ENCODE assay signal across 8 mouse cellular contexts in the genomic region with DNA sequence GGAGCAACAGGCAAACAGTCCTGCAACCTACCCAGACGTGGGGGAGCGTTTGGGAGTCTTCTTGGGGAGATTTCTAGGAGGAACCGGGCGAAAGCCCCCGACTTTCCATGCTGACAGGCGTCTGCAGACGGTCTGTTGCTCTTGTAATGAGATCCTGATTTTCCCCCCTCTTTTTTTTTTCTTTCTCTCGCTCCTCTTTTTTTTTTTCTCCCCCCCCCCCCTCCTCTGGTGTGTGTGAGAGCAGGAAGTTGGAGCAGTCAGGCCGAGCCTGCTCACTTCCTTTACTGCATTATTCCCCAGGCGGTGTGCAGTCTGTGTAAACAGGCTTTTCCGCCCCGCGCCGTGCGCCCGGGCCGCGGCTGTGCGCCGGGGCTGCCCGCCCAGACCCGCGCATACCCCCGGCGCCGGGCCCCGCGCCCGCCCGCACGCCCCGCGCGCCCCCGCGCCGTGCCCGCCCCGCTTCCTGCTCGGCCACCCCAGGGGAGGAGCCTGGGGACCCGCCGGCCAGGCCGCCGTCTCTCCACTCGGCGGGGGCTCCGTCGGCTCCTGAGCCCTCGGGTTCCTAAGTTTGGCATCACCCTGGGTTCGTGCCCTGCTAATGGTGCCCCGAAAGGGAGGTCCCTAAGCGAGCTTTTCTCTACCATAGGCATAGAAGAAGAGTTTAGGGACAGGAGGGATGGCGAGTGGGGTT. TPM values are rescaled to one million over a fixed set of nuclear protein-coding genes. Genes with fewer than 3 reads are reported as not detected.
DNase-seq lines count a peak whose midpoint lies in the region; ATAC-seq lines count a peak whose summit lies in the region.

A gene (minus strand): TSS at position 415 of the 691 bp plus-strand sequence.

- peak within 1 kb of the TSS; percentile 83 for H3K4me2 ChIP-seq in embryonic facial prominence, embryonic 11.5 days (ENCODE audit: low read depth, low read length)
- peak within 1 kb of the TSS; percentile 96 for H3K4me2 ChIP-seq in heart, embryonic 13.5 days
- H3K4me2 ChIP-seq in kidney, embryonic 16.5 days (replicated peaks; ENCODE audit: low read depth, low read length): peak within 1 kb of the TSS; percentile 80

- peak; percentile 30 to 60 for DNase-seq in urinary bladder, adult 18-20 months (ENCODE audit: low spot score in 2 of 2)
- DNase-seq in urinary bladder, postnatal 10 days (ENCODE audit: low spot score): no peak
- peak; percentile 76 for DNase-seq in embryonic facial prominence, embryonic 11.5 days (ENCODE audit: low spot score)
- peak; percentile 80 for DNase-seq in lung, postnatal 36 days
- DNase-seq in retina, embryonic 14.5 days (ENCODE audit: low spot score): peak; percentile 57
- no peak for DNase-seq in frontal cortex, postnatal 25 days (ENCODE audit: low spot score in 2 of 2)

- peak within 1 kb of the TSS; percentile 82 for H3K4me3 ChIP-seq in embryonic facial prominence, embryonic 11.5 days (ENCODE audit: low read depth, low read length)
- peak within 1 kb of the TSS; percentile 84 for H3K4me3 ChIP-seq in heart, embryonic 13.5 days
- H3K4me3 ChIP-seq in kidney, embryonic 16.5 days (ENCODE audit: low read length): peak within 1 kb of the TSS; percentile 77

- no peaks in the 10 kb centered on the region for H3K9me3 ChIP-seq in embryonic facial prominence, embryonic 11.5 days (replicated peaks; ENCODE audit: control insufficient read depth, low read length)
- no peaks in the 10 kb centered on the region for H3K9me3 ChIP-seq in heart, embryonic 13.5 days
- 0 out of 2 replicates have a peak, but pooled peaks cover 3% of the 10 kb centered on the region for H3K9me3 ChIP-seq in kidney, embryonic 16.5 days (ENCODE audit: low read length)

- no peaks in the 10 kb centered on the region; the same call in 1 of the 2 replicates for H3K4me1 ChIP-seq in embryonic facial prominence, embryonic 11.5 days (ENCODE audit: control insufficient read depth, insufficient read depth, low read length)
- peaks cover 25% of the 10 kb centered on the region for H3K4me1 ChIP-seq in heart, embryonic 13.5 days
- peaks cover 22% of the 10 kb centered on the region for H3K4me1 ChIP-seq in kidney, embryonic 16.5 days (ENCODE audit: insufficient read depth, low read length)

- H3K9ac ChIP-seq in embryonic facial prominence, embryonic 11.5 days (replicated peaks; ENCODE audit: low read length): peak within 1 kb of the TSS; percentile 96
- peak within 1 kb of the TSS; percentile 92 for H3K9ac ChIP-seq in heart, embryonic 13.5 days
- peak within 1 kb of the TSS; percentile 89 for H3K9ac ChIP-seq in kidney, embryonic 16.5 days (replicated peaks; ENCODE audit: low read length)

- H3K27ac ChIP-seq in embryonic facial prominence, embryonic 11.5 days (replicated peaks; ENCODE audit: low read depth, low read length): peak within 1 kb of the TSS; percentile 97
- peak within 1 kb of the TSS; percentile 97 for H3K27ac ChIP-seq in heart, embryonic 13.5 days (replicated peaks)
- peak within 1 kb of the TSS; percentile 93 for H3K27ac ChIP-seq in kidney, embryonic 16.5 days (ENCODE audit: low read length)

- no peaks in the 10 kb centered on the region for H3K36me3 ChIP-seq in embryonic facial prominence, embryonic 11.5 days (replicated peaks; ENCODE audit: control insufficient read depth, insufficient read depth, low read depth, low read length)
- H3K36me3 ChIP-seq in heart, embryonic 13.5 days: no peaks in the 10 kb centered on the region
- no peaks in the 10 kb centered on the region for H3K36me3 ChIP-seq in kidney, embryonic 16.5 days (ENCODE audit: insufficient read depth, low read length)

- WGBS in embryonic facial prominence, embryonic 11.5 days: under 1% methylated on average over 49 of the region's 53 CpGs
- under 1% methylated on average over 46 of the region's 53 CpGs for WGBS in heart, embryonic 13.5 days
- under 1% methylated on average over 44 of the region's 53 CpGs for WGBS in kidney, embryonic 16.5 days

- H3K27me3 ChIP-seq in embryonic facial prominence, embryonic 11.5 days (ENCODE audit: control insufficient read depth, insufficient read depth, low read length): no peaks in the 10 kb centered on the region
- peaks cover 8% of the 10 kb centered on the region; the same call in 1 of the 2 replicates for H3K27me3 ChIP-seq in heart, embryonic 13.5 days (replicated peaks)
- no peaks in the 10 kb centered on the region for H3K27me3 ChIP-seq in kidney, embryonic 16.5 days (ENCODE audit: insufficient read depth, low read length)

- peak; percentile 72 for ATAC-seq in embryonic facial prominence, embryonic 11.5 days (replicated peaks; ENCODE audit: insufficient number of reproducible peaks, low FRiP score, low TSS enrichment, low read depth)
- ATAC-seq in heart, embryonic 13.5 days (ENCODE audit: extremely low read depth, insufficient number of reproducible peaks, low FRiP score, low TSS enrichment): peak; percentile 66
- ATAC-seq in kidney, embryonic 16.5 days (ENCODE audit: low FRiP score, low TSS enrichment): peak; percentile 89

RNA-seq across cellular contexts. Expression of the gene that starts here (rescaled TPM):
- polyA plus RNA-seq in embryonic facial prominence, embryonic 11.5 days (2014; fragmentation: Nextera tagmentation; extraction: Ambion mirVana): 34.0 and 37.2 TPM in 2 replicates
- 34.5 and 38.3 TPM in 2 replicates for polyA plus RNA-seq in heart, embryonic 13.5 days (2015; fragmentation: Nextera tagmentation; extraction: Ambion mirVana)
- polyA plus RNA-seq in kidney, embryonic 16.5 days (2015; fragmentation: Nextera tagmentation; extraction: Ambion mirVana): 41.3 and 45.6 TPM in 2 replicates

Comparison
In these comparisons a context has a peak if more than half of its experiments do, and no peak if none do; other contexts are left out.
1. DNase-seq: peak in urinary bladder, adult 18-20 months (2 of 2), embryonic facial prominence, embryonic 11.5 days (single experiment), lung, postnatal 36 days (single experiment) and retina, embryonic 14.5 days (single experiment); none in urinary bladder, postnatal 10 days (single experiment) and frontal cortex, postnatal 25 days (0 of 2).
2. Peak in every context shown above with its lines, with median percentiles within 50 percentile points of each other: ATAC-seq, H3K27ac ChIP-seq, H3K4me2 ChIP-seq, H3K4me3 ChIP-seq and H3K9ac ChIP-seq.